Comparison of ENCODE assay signal across 9 mouse cellular contexts in the genomic region with DNA sequence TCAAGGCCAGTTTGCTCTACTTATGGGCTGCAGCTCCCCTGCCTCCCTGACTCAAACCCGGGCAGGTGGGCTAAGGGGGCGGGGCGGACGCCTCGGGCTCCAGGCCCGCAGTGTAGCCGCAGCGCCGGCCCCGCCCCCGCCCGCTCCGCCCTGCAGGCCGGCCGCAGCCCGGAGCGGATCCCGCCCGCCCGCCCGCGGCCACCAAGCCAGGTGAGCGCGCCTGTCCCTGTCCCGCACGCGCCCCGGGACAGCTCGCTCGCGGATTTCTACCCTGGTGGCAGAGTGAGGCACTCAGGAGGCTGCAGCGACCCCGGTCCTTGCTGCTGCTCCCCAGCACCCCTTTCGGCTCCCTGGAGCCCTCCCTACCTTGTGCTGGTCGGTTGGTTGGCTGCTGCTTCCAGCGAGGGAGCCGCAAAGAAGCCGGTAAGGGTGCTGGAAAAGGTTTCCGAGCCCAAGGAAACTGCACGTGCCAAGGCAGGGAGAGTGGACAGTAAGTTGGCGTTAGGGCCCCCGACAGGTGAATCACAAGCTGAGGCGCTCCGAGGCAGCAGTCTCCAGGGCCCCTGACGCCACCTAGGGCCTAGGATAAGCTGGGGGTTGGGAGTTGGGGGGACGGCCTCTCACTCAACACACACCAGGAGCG. TPM values are rescaled to one million over a fixed set of nuclear protein-coding genes. Genes with fewer than 3 reads are reported as not detected.
DNase-seq lines count a peak whose midpoint lies in the region; ATAC-seq and TF ChIP-seq lines count a peak whose summit lies in the region.
"Had no signal": no experiment of that assay in that cellular context is flagged by ENCODE, and none has a peak within 500 bp of the region (broad histone marks: within the 10 kb centered on the region; RNA-seq: fewer than 3 reads in every experiment).

Gene Aifm3 (plus strand): TSS at position 143 of the 643 bp plus-strand sequence.

- WGBS in hindbrain, embryonic 11.5 days: 1% methylated on average over 42 of the region's 47 CpGs
- 1% methylated on average over 43 of the region's 47 CpGs for WGBS in limb, embryonic 12.5 days
- WGBS in midbrain, postnatal 0 days: 2% methylated on average over 47 of the region's 47 CpGs

- no peaks in the 10 kb centered on the region for H3K9me3 ChIP-seq in hindbrain, embryonic 11.5 days (ENCODE audit: control insufficient read depth, low read length)
- no peaks in the 10 kb centered on the region for H3K9me3 ChIP-seq in limb, embryonic 12.5 days
- H3K9me3 ChIP-seq in midbrain, postnatal 0 days (ENCODE audit: low read length): no peaks in the 10 kb centered on the region

- peaks cover 10% of the 10 kb centered on the region for H3K27me3 ChIP-seq in hindbrain, embryonic 11.5 days (ENCODE audit: control insufficient read depth, insufficient read depth, low read length)
- peaks cover 42% of the 10 kb centered on the region for H3K27me3 ChIP-seq in limb, embryonic 12.5 days
- H3K27me3 ChIP-seq in midbrain, postnatal 0 days (ENCODE audit: insufficient read depth, low read length): 0 out of 2 replicates have a peak, but pooled peaks cover 4% of the 10 kb centered on the region

- peak; percentile 33; the same call in 1 of the 2 replicates for ATAC-seq in cerebellum, adult (ENCODE audit: insufficient number of reproducible peaks, low FRiP score, low TSS enrichment)
- peak; percentile 76 for ATAC-seq in hindbrain, embryonic 11.5 days (ENCODE audit: low FRiP score)
- peak; percentile 63 for ATAC-seq in limb, embryonic 12.5 days (ENCODE audit: insufficient number of reproducible peaks, insufficient read depth, low FRiP score, low TSS enrichment, low read depth)
- peak; percentile 35; the same call in 1 of the 2 replicates for ATAC-seq in midbrain, postnatal 0 days (ENCODE audit: low FRiP score)

- H3K27ac ChIP-seq in hindbrain, embryonic 11.5 days (ENCODE audit: low read depth, low read length): no peak within 1 kb of the TSS
- no peak within 1 kb of the TSS for H3K27ac ChIP-seq in limb, embryonic 12.5 days
- H3K27ac ChIP-seq in midbrain, postnatal 0 days (ENCODE audit: low read depth, low read length): no peak within 1 kb of the TSS
- H3K27ac ChIP-seq: macrophage had no signal

- H3K9ac ChIP-seq in hindbrain, embryonic 11.5 days (ENCODE audit: low read depth, low read length): peak within 1 kb of the TSS; percentile 40; the same call in 1 of the 2 replicates
- peak within 1 kb of the TSS; percentile 52; the same call in 1 of the 2 replicates for H3K9ac ChIP-seq in limb, embryonic 12.5 days (replicated peaks)
- H3K9ac ChIP-seq in midbrain, postnatal 0 days (replicated peaks; ENCODE audit: low read length, poor library complexity, severe bottlenecking): peak within 1 kb of the TSS; percentile 40; the same call in 1 of the 2 replicates

- DNase-seq in cerebellum, postnatal 4 days (ENCODE audit: low spot score in 2 of 2): no peak
- DNase-seq in Muller cell, postnatal 12 days (ENCODE audit: inconsistent ontology term): peak; percentile 32
- peak; percentile 19 for DNase-seq in embryo, embryonic 10.5 days (ENCODE audit: low spot score)
- peak; percentile 37 for DNase-seq in hindbrain, embryonic 11.5 days (ENCODE audit: low spot score)
- no peak for DNase-seq in midbrain, postnatal 0 days (ENCODE audit: low spot score)
- no peak for DNase-seq in gastrocnemius, adult 18-20 months (ENCODE audit: low spot score)

- H3K36me3 ChIP-seq in hindbrain, embryonic 11.5 days (ENCODE audit: control insufficient read depth, insufficient read depth, low read length): 0 out of 2 replicates have a peak, but pooled peaks cover under 1% of the 10 kb centered on the region
- H3K36me3 ChIP-seq in limb, embryonic 12.5 days: peaks cover 29% of the 10 kb centered on the region
- H3K36me3 ChIP-seq in midbrain, postnatal 0 days (ENCODE audit: insufficient read depth, low read length): peaks cover 13% of the 10 kb centered on the region

- H3K4me3 ChIP-seq in hindbrain, embryonic 11.5 days (ENCODE audit: low read depth, low read length): peak within 1 kb of the TSS; percentile 41
- peak within 1 kb of the TSS; percentile 50 for H3K4me3 ChIP-seq in limb, embryonic 12.5 days (replicated peaks)
- H3K4me3 ChIP-seq in midbrain, postnatal 0 days (ENCODE audit: low read depth, low read length): peak within 1 kb of the TSS; percentile 36

- TF ChIP-seq CTCF in midbrain, postnatal 0 days (IDR thresholded peaks at IDR 0.05): no peak

- H3K4me2 ChIP-seq in hindbrain, embryonic 11.5 days (replicated peaks; ENCODE audit: low read depth, low read length): peak within 1 kb of the TSS; percentile 86
- peak within 1 kb of the TSS; percentile 83 for H3K4me2 ChIP-seq in limb, embryonic 12.5 days
- peak within 1 kb of the TSS; percentile 76 for H3K4me2 ChIP-seq in midbrain, postnatal 0 days (ENCODE audit: low read depth, low read length, poor library complexity, severe bottlenecking)

- 0 out of 2 replicates have a peak, but pooled peaks cover 2% of the 10 kb centered on the region for H3K4me1 ChIP-seq in hindbrain, embryonic 11.5 days (replicated peaks; ENCODE audit: control insufficient read depth, insufficient read depth, low read length)
- H3K4me1 ChIP-seq in limb, embryonic 12.5 days (replicated peaks): peaks cover 12% of the 10 kb centered on the region; the same call in 1 of the 2 replicates
- peaks cover 7% of the 10 kb centered on the region; the same call in 1 of the 2 replicates for H3K4me1 ChIP-seq in midbrain, postnatal 0 days (ENCODE audit: insufficient read depth, low read length)

RNA-seq across cellular contexts. Expression of gene Aifm3, which starts in this region (rescaled TPM):
- 2.5 and 2.6 TPM in 2 replicates for polyA plus RNA-seq in hindbrain, embryonic 11.5 days (2014; fragmentation: Nextera tagmentation; extraction: Ambion mirVana)
- polyA plus RNA-seq in limb, embryonic 12.5 days (2016; fragmentation: Nextera tagmentation; extraction: Ambion mirVana): 0.45 and 0.55 TPM in 2 replicates
- total RNA-seq in midbrain, postnatal 0 days (2014; rRNA removed): 16.2 and 23.2 TPM in 2 replicates
- 12.5 and 14.1 TPM in 2 replicates for polyA plus RNA-seq in midbrain, postnatal 0 days (2015; fragmentation: Nextera tagmentation; extraction: Ambion mirVana)
- under 1 TPM in 1 of 2 experiments, not detected in 1; 0.43 TPM for total RNA-seq in gastrocnemius, adult 18-20 months (2021)
- polyA plus RNA-seq: macrophage had no signal

Comparison
In these comparisons a context has a peak if more than half of its experiments do, and no peak if none do; other contexts are left out.
1. RNA of gene Aifm3 (total RNA-seq): 16.2 to 23.2 TPM in midbrain, postnatal 0 days; 0.43 TPM in gastrocnemius, adult 18-20 months; every median in the first group is over 10 times any median in the second.
2. Peak in ATAC-seq, H3K4me3 ChIP-seq, H3K9ac ChIP-seq and H3K4me2 ChIP-seq in limb, embryonic 12.5 days; RNA of the gene not detected or under 1 TPM.
3. DNase-seq: peak in Muller cell, postnatal 12 days (single experiment), embryo, embryonic 10.5 days (single experiment) and hindbrain, embryonic 11.5 days (single experiment); none in cerebellum, postnatal 4 days (0 of 2), midbrain, postnatal 0 days (single experiment) and gastrocnemius, adult 18-20 months (single experiment).
4. Peak in every context shown above with its lines, with median percentiles within 50 percentile points of each other: ATAC-seq, H3K4me2 ChIP-seq, H3K4me3 ChIP-seq and H3K9ac ChIP-seq.